Mouse (Mus musculus): ENCODE results near the gene Tmem135. TPM values are rescaled to one million over a fixed set of nuclear protein-coding genes. Genes with fewer than 3 reads are reported as not detected.

The Tmem135 gene
- polyA plus RNA-seq, 1 experiment from 2014 or later = 21.0 TPM

GRCm38 (mm10) chr7:89177926-89178325 is 226.1 kb downstream of the Tmem135 start:
- ATAC-seq (ENCODE audit: low FRiP score, low TSS enrichment) = peak; percentile 47; the same call in 1 of the 2 replicates

GRCm38 (mm10) chr7:89174430-89174829 is 229.6 kb downstream of the Tmem135 start:
- Histone ChIP-seq H3K27ac (replicated peaks) (no peak overlapping the region), H3K9ac (ENCODE audit: low read length) (no peak overlapping the region), H3K27me3 (ENCODE audit: control insufficient read depth, insufficient read depth, low read length) (no peaks in the 10 kb centered on the region), H3K36me3 (ENCODE audit: control insufficient read depth, insufficient read depth, low read length) (no peaks in the 10 kb centered on the region), H3K9me3 (ENCODE audit: control insufficient read depth, low read length) (no peaks in the 10 kb centered on the region), H3K4me1 (replicated peaks; ENCODE audit: control insufficient read depth, insufficient read depth) (peaks cover 4% of the 10 kb centered on the region; the same call in 1 of the 2 replicates), H3K4me3 (ENCODE audit: low read depth, low read length) (no peak overlapping the region), H3K4me2 (replicated peaks; ENCODE audit: low read depth) (no peak overlapping the region)
- WGBS = 57% methylated on average over 4 of the region's 4 CpGs
- no peak for TF ChIP-seq CTCF (IDR thresholded peaks at IDR 0.05; ENCODE audit: low read depth)
- TF ChIP-seq EP300 (optimal IDR thresholded peaks at IDR 0.05) = no peak
- ATAC-seq (ENCODE audit: low FRiP score, low TSS enrichment) (peak; percentile 88), DNase-seq (ENCODE audit: low spot score) (no peak)

More at GRCm38 (mm10) chr7:89177926-89178325, 226.1 kb downstream of the Tmem135 start:
- no peak overlapping the region for H3K4me3 ChIP-seq (ENCODE audit: low read depth, low read length)
- H3K4me1 ChIP-seq (replicated peaks; ENCODE audit: control insufficient read depth, insufficient read depth) = peaks cover 4% of the 10 kb centered on the region
- H3K9me3 ChIP-seq (ENCODE audit: control insufficient read depth, low read length) = no peaks in the 10 kb centered on the region
- TF ChIP-seq EP300 (optimal IDR thresholded peaks at IDR 0.05) (no peak), CTCF (IDR thresholded peaks at IDR 0.05; ENCODE audit: low read depth) (no peak)
- H3K4me2 ChIP-seq (replicated peaks; ENCODE audit: low read depth) = no peak overlapping the region
- H3K36me3 ChIP-seq (ENCODE audit: control insufficient read depth, insufficient read depth, low read length) = no peaks in the 10 kb centered on the region
- no peak overlapping the region for H3K9ac ChIP-seq (ENCODE audit: low read length)
- H3K27me3 ChIP-seq (ENCODE audit: control insufficient read depth, insufficient read depth, low read length) = no peaks in the 10 kb centered on the region
- no peak for DNase-seq (ENCODE audit: low spot score)
- H3K27ac ChIP-seq (replicated peaks) = no peak overlapping the region; the same call in none of the 2 replicates

- no peak for TF ChIP-seq CTCF (IDR thresholded peaks at IDR 0.05; ENCODE audit: low read depth)
- no peak for TF ChIP-seq EP300 (optimal IDR thresholded peaks at IDR 0.05)
- no peaks in the 10 kb centered on the region for H3K36me3 ChIP-seq (ENCODE audit: control insufficient read depth, insufficient read depth, low read length)
- H3K4me2 ChIP-seq (replicated peaks; ENCODE audit: low read depth) = no peak overlapping the region
- no peaks in the 10 kb centered on the region for H3K9me3 ChIP-seq (ENCODE audit: control insufficient read depth, low read length)
- ATAC-seq (ENCODE audit: low FRiP score, low TSS enrichment) (no peak), DNase-seq (ENCODE audit: low spot score) (no peak)
- no peak overlapping the region for H3K4me3 ChIP-seq (ENCODE audit: low read depth, low read length)
- H3K27me3 ChIP-seq (ENCODE audit: control insufficient read depth, insufficient read depth, low read length) = no peaks in the 10 kb centered on the region
- no peak overlapping the region for H3K9ac ChIP-seq (ENCODE audit: low read length)
- no peak overlapping the region for H3K27ac ChIP-seq (replicated peaks)
- 80% methylated on average over 1 of the region's 1 CpGs for WGBS
- peaks cover 4% of the 10 kb centered on the region; the same call in 1 of the 2 replicates for H3K4me1 ChIP-seq (replicated peaks; ENCODE audit: control insufficient read depth, insufficient read depth)
Measured at GRCm38 (mm10) chr7:89173018-89173417, 231.0 kb downstream of the Tmem135 start.

GRCm38 (mm10) chr7:89171790-89172467 is 232.1 kb downstream of the Tmem135 start:
- DNase-seq (ENCODE audit: low spot score) = no peak

GRCm38 (mm10) chr7:89168606-89169005 is 235.4 kb downstream of the Tmem135 start:
- Histone ChIP-seq H3K36me3 (ENCODE audit: control insufficient read depth, insufficient read depth, low read length) (no peaks in the 10 kb centered on the region), H3K9ac (ENCODE audit: low read length) (no peak overlapping the region), H3K27ac (replicated peaks) (no peak overlapping the region), H3K27me3 (ENCODE audit: control insufficient read depth, insufficient read depth, low read length) (no peaks in the 10 kb centered on the region), H3K9me3 (ENCODE audit: control insufficient read depth, low read length) (no peaks in the 10 kb centered on the region), H3K4me1 (replicated peaks; ENCODE audit: control insufficient read depth, insufficient read depth) (no peaks in the 10 kb centered on the region), H3K4me3 (ENCODE audit: low read depth, low read length) (no peak overlapping the region), H3K4me2 (replicated peaks; ENCODE audit: low read depth) (no peak overlapping the region)
- TF ChIP-seq CTCF (IDR thresholded peaks at IDR 0.05; ENCODE audit: low read depth) = peak; percentile 99
- TF ChIP-seq EP300 (optimal IDR thresholded peaks at IDR 0.05) = no peak
- ATAC-seq (ENCODE audit: low FRiP score, low TSS enrichment) (no peak), DNase-seq (ENCODE audit: low spot score) (peak; percentile 84)
- 11% methylated on average over 2 of the region's 2 CpGs for WGBS

More at GRCm38 (mm10) chr7:89171790-89172467, 232.1 kb downstream of the Tmem135 start:
- H3K27ac ChIP-seq (replicated peaks) = no peak overlapping the region
- no peak overlapping the region for H3K4me3 ChIP-seq (ENCODE audit: low read depth, low read length)
- H3K9ac ChIP-seq (ENCODE audit: low read length) = no peak overlapping the region
- 77% methylated on average over 4 of the region's 4 CpGs for WGBS
- no peak for TF ChIP-seq EP300 (optimal IDR thresholded peaks at IDR 0.05)
- no peak for TF ChIP-seq CTCF (IDR thresholded peaks at IDR 0.05; ENCODE audit: low read depth)
- no peak overlapping the region for H3K4me2 ChIP-seq (replicated peaks; ENCODE audit: low read depth)
- H3K4me1 ChIP-seq (replicated peaks; ENCODE audit: control insufficient read depth, insufficient read depth) = no peaks in the 10 kb centered on the region
- no peak for ATAC-seq (ENCODE audit: low FRiP score, low TSS enrichment)
- no peaks in the 10 kb centered on the region for H3K36me3 ChIP-seq (ENCODE audit: control insufficient read depth, insufficient read depth, low read length)
- H3K9me3 ChIP-seq (ENCODE audit: control insufficient read depth, low read length) = no peaks in the 10 kb centered on the region
- no peaks in the 10 kb centered on the region for H3K27me3 ChIP-seq (ENCODE audit: control insufficient read depth, insufficient read depth, low read length)

- Histone ChIP-seq H3K27me3 (ENCODE audit: control insufficient read depth, insufficient read depth, low read length) (no peaks in the 10 kb centered on the region), H3K36me3 (ENCODE audit: control insufficient read depth, insufficient read depth, low read length) (no peaks in the 10 kb centered on the region), H3K9me3 (ENCODE audit: control insufficient read depth, low read length) (no peaks in the 10 kb centered on the region), H3K4me1 (replicated peaks; ENCODE audit: control insufficient read depth, insufficient read depth) (no peaks in the 10 kb centered on the region), H3K9ac (ENCODE audit: low read length) (no peak overlapping the region), H3K27ac (replicated peaks) (no peak overlapping the region), H3K4me2 (replicated peaks; ENCODE audit: low read depth) (no peak overlapping the region), H3K4me3 (ENCODE audit: low read depth, low read length) (no peak overlapping the region)
- DNase-seq (ENCODE audit: low spot score) (no peak), ATAC-seq (ENCODE audit: low FRiP score, low TSS enrichment) (no peak)
- TF ChIP-seq CTCF (IDR thresholded peaks at IDR 0.05; ENCODE audit: low read depth) (no peak), EP300 (optimal IDR thresholded peaks at IDR 0.05) (no peak)
- WGBS = 79% methylated on average over 4 of the region's 4 CpGs
Measured at GRCm38 (mm10) chr7:89165528-89165927, 238.5 kb downstream of the Tmem135 start.

Data from stomach, postnatal 0 days (tissue).